Mouse (Mus musculus) embryonic fibroblast, embryonic 13.5 days (primary cell): ENCODE results near the gene Ntrk2.

ENCODE experiments used
- CTCF ChIP-seq: IDR thresholded peaks from 2 replicates; pipeline ENCODE4 v1.5.1; 2011; ENCODE audit warnings: mild to moderate bottlenecking, control low read depth, low read length, moderate library complexity, borderline replicate concordance; ENCODE audit not compliant: insufficient read depth
- POLR2A ChIP-seq: IDR thresholded peaks from 2 replicates; pipeline ENCODE4 v1.6.1; 2011; ENCODE audit warnings: low read depth, mild to moderate bottlenecking, control low read depth, low read length, moderate library complexity

DNA sequence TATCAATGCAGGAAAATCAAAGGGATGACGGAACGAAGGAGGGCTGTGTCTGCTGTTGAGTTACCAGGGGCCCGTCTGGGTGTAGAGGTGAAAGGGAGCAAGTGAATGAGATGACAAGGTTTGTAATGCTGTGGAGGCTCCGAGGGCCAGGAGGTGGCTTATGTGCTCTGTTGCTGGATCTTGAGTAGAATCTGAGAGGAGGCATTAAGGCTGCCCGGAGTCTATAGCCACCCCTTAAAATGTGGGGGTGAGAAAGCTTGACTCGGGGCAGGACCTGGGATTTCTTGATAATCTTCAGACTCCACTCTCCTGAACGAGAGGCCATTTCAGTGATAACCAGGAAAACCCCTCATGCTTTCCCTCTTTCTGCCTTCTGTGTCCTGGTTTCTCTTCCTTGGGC is 340.2 kb downstream of the Ntrk2 start:
- no peak for TF ChIP-seq CTCF
- TF ChIP-seq POLR2A = no peak
